Mouse (Mus musculus): ENCODE results near the gene 1190005I06Rik.

DNA sequence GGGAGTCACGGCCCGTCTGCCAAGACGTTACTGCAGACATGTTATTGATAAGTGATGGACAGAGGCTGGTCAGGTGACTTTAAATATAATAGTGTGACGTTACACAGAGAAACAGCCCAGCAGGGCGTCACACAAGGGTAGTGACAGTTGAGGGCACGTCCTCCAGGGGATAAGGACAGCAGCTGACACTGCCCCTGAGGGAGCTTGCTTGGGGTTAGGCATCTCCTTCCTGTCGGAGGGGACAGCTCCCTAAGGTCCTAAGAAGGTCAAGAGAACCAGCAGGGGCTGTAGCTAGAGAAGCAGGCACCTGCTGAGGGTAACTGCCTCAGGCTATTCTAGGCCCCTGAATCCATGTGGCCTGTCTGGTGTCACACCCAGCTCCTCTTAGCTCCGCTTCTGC lies 75.9 kb downstream of the 1190005I06Rik start:
- no peak for TF ChIP-seq CTCF (IDR thresholded peaks at IDR 0.05; ENCODE audit: control insufficient read depth, insufficient read depth, insufficient read length)
- TF ChIP-seq MAX (IDR thresholded peaks at IDR 0.05) = no peak

Data from C2C12 (cell line).